Mouse (Mus musculus) liver, embryonic 14.5 days (tissue): ENCODE results near the gene Rnf149.

Experiments used
- CTCF ChIP-seq: IDR thresholded peaks from 2 replicates; pipeline ENCODE4 v1.5.1; 2016; ENCODE audit warnings: antibody characterized with exemption, low read depth, control low read depth
- EP300 ChIP-seq: IDR thresholded peaks from 2 replicates; pipeline ENCODE4 v1.6.1; 2016; ENCODE audit warnings: antibody characterized with exemption, low read depth

GRCm38 (mm10) chr1:39592090-39592489 is 14.9 kb upstream of the Rnf149 start:
- no peak for TF ChIP-seq CTCF
- TF ChIP-seq EP300: no peak
